Mouse (Mus musculus): ENCODE data around the gene Hist1h4i. TPM values are rescaled to one million over a fixed set of nuclear protein-coding genes. Genes with fewer than 3 reads are reported as not detected.

Hist1h4i gene
- polyA plus RNA-seq, 1 experiment = 15.7 TPM

- no peaks in the 10 kb centered on the region for H3K4me1 ChIP-seq (ENCODE audit: control insufficient read depth, insufficient read depth, insufficient read length)
- H3K27ac ChIP-seq (ENCODE audit: insufficient read depth, low read length) = peak overlapping the region; percentile 77
- WGBS = 5% methylated on average over 13 of the region's 13 CpGs
- TF ChIP-seq POLR2A (IDR thresholded peaks at IDR 0.05; ENCODE audit: low read depth, low read length) (no peak), CTCF (IDR thresholded peaks at IDR 0.05; ENCODE audit: extremely low read depth, insufficient read depth, insufficient read length, insufficient replicate concordance) (no peak)
- H3K36me3 ChIP-seq (ENCODE audit: control insufficient read depth, insufficient read depth, low read length) = no peaks in the 10 kb centered on the region
- DNase-seq (ENCODE audit: low read depth in 1 of 2, low spot score in 2 of 2) = no peak
- H3K4me3 ChIP-seq (ENCODE audit: extremely low read depth, insufficient read depth, insufficient read length) = peak overlapping the region; percentile 16; the same call in 1 of the 2 replicates
- H3K27me3 ChIP-seq (ENCODE audit: control insufficient read depth, insufficient read depth, low read length) = no peaks in the 10 kb centered on the region
These were observed 747 bp upstream of the Hist1h4i start for GRCm38 (mm10) chr13:22041651-22042567.

GRCm38 (mm10) chr13:22040464-22041141 is 559 bp downstream of the Hist1h4i start:
- Histone ChIP-seq H3K36me3 (ENCODE audit: control insufficient read depth, insufficient read depth, low read length) (no peaks in the 10 kb centered on the region), H3K27ac (ENCODE audit: insufficient read depth, low read length) (peak overlapping the region; percentile 91), H3K27me3 (ENCODE audit: control insufficient read depth, insufficient read depth, low read length) (no peaks in the 10 kb centered on the region), H3K4me1 (ENCODE audit: control insufficient read depth, insufficient read depth, insufficient read length) (no peaks in the 10 kb centered on the region; the same call in 1 of the 2 replicates), H3K4me3 (ENCODE audit: extremely low read depth, insufficient read depth, insufficient read length) (peak overlapping the region; percentile 58)
- DNase-seq (ENCODE audit: low read depth in 1 of 2, low spot score in 2 of 2) = no peak
- no peak for TF ChIP-seq CTCF (IDR thresholded peaks at IDR 0.05; ENCODE audit: extremely low read depth, insufficient read depth, insufficient read length, insufficient replicate concordance)
- TF ChIP-seq POLR2A (IDR thresholded peaks at IDR 0.05; ENCODE audit: low read depth, low read length) = no peak
- WGBS = under 1% methylated on average over 24 of the region's 24 CpGs

- H3K36me3 ChIP-seq (ENCODE audit: control insufficient read depth, insufficient read depth, low read length) = no peaks in the 10 kb centered on the region
- 14% methylated on average over 2 of the region's 2 CpGs for WGBS
- TF ChIP-seq CTCF (IDR thresholded peaks at IDR 0.05; ENCODE audit: extremely low read depth, insufficient read depth, insufficient read length, insufficient replicate concordance) = no peak
- TF ChIP-seq POLR2A (IDR thresholded peaks at IDR 0.05; ENCODE audit: low read depth, low read length) = no peak
- no peak for DNase-seq (ENCODE audit: low read depth in 1 of 2, low spot score in 2 of 2)
- H3K4me1 ChIP-seq (ENCODE audit: control insufficient read depth, insufficient read depth, insufficient read length) = peaks cover under 1% of the 10 kb centered on the region; the same call in 1 of the 2 replicates
- H3K27ac ChIP-seq (ENCODE audit: insufficient read depth, low read length) = peak overlapping the region; percentile 91
- no peak overlapping the region for H3K4me3 ChIP-seq (ENCODE audit: extremely low read depth, insufficient read depth, insufficient read length)
- no peaks in the 10 kb centered on the region for H3K27me3 ChIP-seq (ENCODE audit: control insufficient read depth, insufficient read depth, low read length)
These were observed 1.2 kb downstream of the Hist1h4i start for GRCm38 (mm10) chr13:22039951-22040463.

- H3K4me3 ChIP-seq (ENCODE audit: extremely low read depth, insufficient read depth, insufficient read length) = no peak overlapping the region
- WGBS = 88% methylated on average over 5 of the region's 5 CpGs
These were observed 1.8 kb downstream of the Hist1h4i start for GRCm38 (mm10) chr13:22039364-22039763.

GRCm38 (mm10) chr13:22037415-22037814 is 3.7 kb downstream of the Hist1h4i start:
- TF ChIP-seq CTCF (IDR thresholded peaks at IDR 0.05; ENCODE audit: extremely low read depth, insufficient read depth, insufficient read length, insufficient replicate concordance) = no peak
- no peak for TF ChIP-seq POLR2A (IDR thresholded peaks at IDR 0.05; ENCODE audit: low read depth, low read length)
- 81% methylated on average over 2 of the region's 2 CpGs for WGBS
- Histone ChIP-seq H3K4me1 (ENCODE audit: control insufficient read depth, insufficient read depth, insufficient read length) (peaks cover 3% of the 10 kb centered on the region; the same call in 1 of the 2 replicates), H3K27me3 (ENCODE audit: control insufficient read depth, insufficient read depth, low read length) (no peaks in the 10 kb centered on the region), H3K36me3 (ENCODE audit: control insufficient read depth, insufficient read depth, low read length) (no peaks in the 10 kb centered on the region), H3K4me3 (ENCODE audit: extremely low read depth, insufficient read depth, insufficient read length) (no peak overlapping the region), H3K27ac (ENCODE audit: insufficient read depth, low read length) (no peak overlapping the region)
- no peak for DNase-seq (ENCODE audit: low read depth in 1 of 2, low spot score in 2 of 2)

More at GRCm38 (mm10) chr13:22039364-22039763, 1.8 kb downstream of the Hist1h4i start:
- peaks cover 3% of the 10 kb centered on the region; the same call in 1 of the 2 replicates for H3K4me1 ChIP-seq (ENCODE audit: control insufficient read depth, insufficient read depth, insufficient read length)
- no peaks in the 10 kb centered on the region for H3K27me3 ChIP-seq (ENCODE audit: control insufficient read depth, insufficient read depth, low read length)
- TF ChIP-seq CTCF (IDR thresholded peaks at IDR 0.05; ENCODE audit: extremely low read depth, insufficient read depth, insufficient read length, insufficient replicate concordance) (no peak), POLR2A (IDR thresholded peaks at IDR 0.05; ENCODE audit: low read depth, low read length) (no peak)
- no peaks in the 10 kb centered on the region for H3K36me3 ChIP-seq (ENCODE audit: control insufficient read depth, insufficient read depth, low read length)
- no peak for DNase-seq (ENCODE audit: low read depth in 1 of 2, low spot score in 2 of 2)
- no peak overlapping the region for H3K27ac ChIP-seq (ENCODE audit: insufficient read depth, low read length)

GRCm38 (mm10) chr13:22036986-22037385 is 4.2 kb downstream of the Hist1h4i start:
- Histone ChIP-seq H3K4me3 (ENCODE audit: extremely low read depth, insufficient read depth, insufficient read length) (no peak overlapping the region), H3K27me3 (ENCODE audit: control insufficient read depth, insufficient read depth, low read length) (no peaks in the 10 kb centered on the region), H3K36me3 (ENCODE audit: control insufficient read depth, insufficient read depth, low read length) (no peaks in the 10 kb centered on the region), H3K27ac (ENCODE audit: insufficient read depth, low read length) (no peak overlapping the region), H3K4me1 (ENCODE audit: control insufficient read depth, insufficient read depth, insufficient read length) (peaks cover 3% of the 10 kb centered on the region; the same call in 1 of the 2 replicates)
- TF ChIP-seq CTCF (IDR thresholded peaks at IDR 0.05; ENCODE audit: extremely low read depth, insufficient read depth, insufficient read length, insufficient replicate concordance) (no peak), POLR2A (IDR thresholded peaks at IDR 0.05; ENCODE audit: low read depth, low read length) (no peak)
- WGBS = 77% methylated on average over 3 of the region's 3 CpGs
- DNase-seq (ENCODE audit: low read depth in 1 of 2, low spot score in 2 of 2) = no peak
